Mouse (Mus musculus) forebrain, embryonic 15.5 days (tissue): ENCODE data around the gene Six1. TPM values are rescaled to one million over a fixed set of nuclear protein-coding genes. Genes with fewer than 3 reads are reported as not detected.
"Not testable (repeated sequence)": the region's sequence is repeated elsewhere in the genome, so short reads cannot be mapped to it uniquely, and the experiment has no call there.

Experiments
- ATAC-seq: fragments of 200-750 bp; cut with Nextera tagmentation; replicated peaks from 2 replicates; pipeline ENCODE4 v1.8.0; 2017; ENCODE audit warnings: mild to moderate bottlenecking, moderate TSS enrichment, moderate library complexity
- H3K27ac ChIP-seq: fragments of 300-500 bp; sonication (generic); replicated peaks from 2 replicates; pipeline ENCODE4 v1.5.1; 2015; ENCODE audit warnings: mild to moderate bottlenecking, inconsistent platforms
- H3K27me3 ChIP-seq: fragments of 300-500 bp; sonication (generic); 2 replicates; pipeline ENCODE4 v1.6.1; 2015; ENCODE audit warnings: inconsistent platforms
- H3K36me3 ChIP-seq: fragments of 300-500 bp; sonication (generic); 2 replicates; pipeline ENCODE4 v1.6.1; 2015; ENCODE audit warnings: mild to moderate bottlenecking, inconsistent platforms
- H3K4me1 ChIP-seq: fragments of 300-500 bp; sonication (generic); 2 replicates; pipeline ENCODE4 v1.6.1; 2015; ENCODE audit warnings: inconsistent platforms
- H3K4me2 ChIP-seq: fragments of 300-500 bp; sonication (generic); replicated peaks from 2 replicates; pipeline ENCODE4 v1.6.1; 2015; ENCODE audit warnings: mild to moderate bottlenecking, inconsistent platforms
- H3K4me3 ChIP-seq: fragments of 300-500 bp; sonication (generic); 2 replicates; pipeline ENCODE4 v1.5.1; 2015; ENCODE audit warnings: mild to moderate bottlenecking, inconsistent platforms
- H3K9ac ChIP-seq: fragments of 300-500 bp; sonication (generic); replicated peaks from 2 replicates; pipeline ENCODE4 v1.6.1; 2015; ENCODE audit warnings: mild to moderate bottlenecking, inconsistent platforms
- H3K9me3 ChIP-seq: fragments of 300-500 bp; sonication (generic); 2 replicates; pipeline ENCODE4 v1.6.1; 2016; ENCODE audit warnings: inconsistent platforms
- WGBS: fragments of 180-500 bp; shearing (Covaris S2); methylation state at CpG from one replicate; pipeline ENCODE4 v1.1.7; 2015; ENCODE audit warnings: mixed read lengths; 5-methylcytosine and 5-hydroxymethylcytosine counted together
- polyA plus RNA-seq: library from polyadenylated mRNA; unstranded; fragments of >200 nt; fragmentation: Nextera tagmentation; extraction: Ambion mirVana; gene quantifications from 2 replicates; pipeline ENCODE4 v1.2.1, GENCODE M21; 2015

Gene Six1
- 0.25 and 0.29 TPM in 2 replicates for polyA plus RNA-seq

GRCm38 (mm10) chr12:73053668-73054241 lies at the start of gene Six1:
TSS of gene Six1 (minus strand) at chr12:73053887.
- Histone ChIP-seq H3K36me3 (no peaks in the 10 kb centered on the region), H3K4me3 (peak within 1 kb of the TSS; percentile 32), H3K9ac (no peak within 1 kb of the TSS), H3K27me3 (peaks cover 93% of the 10 kb centered on the region), H3K4me2 (peak within 1 kb of the TSS; percentile 45), H3K9me3 (no peaks in the 10 kb centered on the region), H3K27ac (no peak within 1 kb of the TSS), H3K4me1 (peaks cover 15% of the 10 kb centered on the region)
- peak; percentile 67; the same call in 1 of the 2 replicates for ATAC-seq
- under 1% methylated on average over 41 of the region's 42 CpGs for WGBS

GRCm38 (mm10) chr12:73098593-73098992 lies 44.9 kb upstream of the Six1 start:
- no peak for ATAC-seq
- Histone ChIP-seq H3K4me2 (no peak overlapping the region), H3K9me3 (no peaks in the 10 kb centered on the region), H3K27me3 (no peaks in the 10 kb centered on the region), H3K4me3 (no peak overlapping the region), H3K27ac (no peak overlapping the region), H3K4me1 (no peaks in the 10 kb centered on the region), H3K36me3 (peaks cover 6% of the 10 kb centered on the region), H3K9ac (no peak overlapping the region)
- 89% methylated on average over 4 of the region's 4 CpGs for WGBS

GRCm38 (mm10) chr12:73096177-73096576 lies 42.5 kb upstream of the Six1 start:
- not testable (repeated sequence) for H3K4me2 ChIP-seq, ATAC-seq, H3K36me3 ChIP-seq, H3K4me3 ChIP-seq, H3K27ac ChIP-seq, H3K9ac ChIP-seq, H3K27me3 ChIP-seq, H3K4me1 ChIP-seq, H3K9me3 ChIP-seq
- WGBS: 93% methylated on average over 5 of the region's 5 CpGs

- 58% methylated on average over 2 of the region's 2 CpGs for WGBS
- Histone ChIP-seq H3K4me2 (no peak overlapping the region), H3K9me3 (no peaks in the 10 kb centered on the region), H3K4me3 (no peak overlapping the region), H3K27ac (no peak overlapping the region), H3K9ac (no peak overlapping the region), H3K27me3 (no peaks in the 10 kb centered on the region), H3K36me3 (no peaks in the 10 kb centered on the region), H3K4me1 (no peaks in the 10 kb centered on the region)
- no peak for ATAC-seq
Observed at GRCm38 (mm10) chr12:73094605-73095004, 40.9 kb upstream of the Six1 start.

GRCm38 (mm10) chr12:73094189-73094588 lies 40.5 kb upstream of the Six1 start:
- Histone ChIP-seq H3K27ac (no peak overlapping the region), H3K9me3 (no peaks in the 10 kb centered on the region), H3K4me1 (no peaks in the 10 kb centered on the region), H3K4me2 (no peak overlapping the region), H3K27me3 (no peaks in the 10 kb centered on the region), H3K4me3 (no peak overlapping the region), H3K9ac (no peak overlapping the region), H3K36me3 (no peaks in the 10 kb centered on the region)
- no peak for ATAC-seq
- 72% methylated on average over 2 of the region's 2 CpGs for WGBS

- no peak overlapping the region for H3K4me2 ChIP-seq
- no peaks in the 10 kb centered on the region for H3K4me1 ChIP-seq
- no peak overlapping the region for H3K9ac ChIP-seq
- no peaks in the 10 kb centered on the region for H3K36me3 ChIP-seq
- H3K27ac ChIP-seq: no peak overlapping the region
- no peak overlapping the region for H3K4me3 ChIP-seq
- no peak for ATAC-seq
- no peaks in the 10 kb centered on the region for H3K9me3 ChIP-seq
- no peaks in the 10 kb centered on the region for H3K27me3 ChIP-seq
- WGBS: 78% methylated on average over 7 of the region's 7 CpGs
Observed at GRCm38 (mm10) chr12:73090672-73091335, 37.1 kb upstream of the Six1 start.

GRCm38 (mm10) chr12:73088911-73089310 lies 35.2 kb upstream of the Six1 start:
- Histone ChIP-seq H3K9ac (no peak overlapping the region), H3K4me1 (no peaks in the 10 kb centered on the region), H3K4me3 (no peak overlapping the region), H3K27me3 (no peaks in the 10 kb centered on the region), H3K9me3 (no peaks in the 10 kb centered on the region), H3K36me3 (no peaks in the 10 kb centered on the region), H3K4me2 (no peak overlapping the region), H3K27ac (no peak overlapping the region)
- ATAC-seq: no peak
- WGBS: 63% methylated on average over 5 of the region's 5 CpGs

- whole genome bisulfite sequencing: 78% methylated on average over 5 of the region's 5 CpGs
- Histone ChIP-seq H3K9ac (no peak overlapping the region), H3K9me3 (no peaks in the 10 kb centered on the region), H3K4me3 (no peak overlapping the region), H3K36me3 (no peaks in the 10 kb centered on the region), H3K4me2 (no peak overlapping the region), H3K27ac (no peak overlapping the region), H3K27me3 (no peaks in the 10 kb centered on the region), H3K4me1 (no peaks in the 10 kb centered on the region)
- ATAC-seq: no peak
Observed at GRCm38 (mm10) chr12:73088500-73088899, 34.8 kb upstream of the Six1 start.

GRCm38 (mm10) chr12:73087086-73087485 lies 33.4 kb upstream of the Six1 start:
- 95% methylated on average over 7 of the region's 7 CpGs for WGBS
- Histone ChIP-seq H3K4me2 (no peak overlapping the region), H3K36me3 (no peaks in the 10 kb centered on the region), H3K27me3 (no peaks in the 10 kb centered on the region), H3K9me3 (no peaks in the 10 kb centered on the region), H3K4me3 (no peak overlapping the region), H3K9ac (no peak overlapping the region), H3K4me1 (no peaks in the 10 kb centered on the region), H3K27ac (no peak overlapping the region)
- no peak for ATAC-seq

GRCm38 (mm10) chr12:73085739-73086630 lies 32.3 kb upstream of the Six1 start:
- WGBS: 21% methylated on average over 11 of the region's 11 CpGs
- Histone ChIP-seq H3K36me3 (no peaks in the 10 kb centered on the region), H3K9ac (no peak overlapping the region), H3K4me1 (no peaks in the 10 kb centered on the region), H3K27me3 (no peaks in the 10 kb centered on the region), H3K27ac (no peak overlapping the region), H3K4me2 (no peak overlapping the region), H3K9me3 (no peaks in the 10 kb centered on the region), H3K4me3 (no peak overlapping the region)
- no peak for ATAC-seq

- Histone ChIP-seq H3K27ac (no peak overlapping the region), H3K27me3 (no peaks in the 10 kb centered on the region), H3K4me1 (no peaks in the 10 kb centered on the region), H3K36me3 (no peaks in the 10 kb centered on the region), H3K9ac (no peak overlapping the region), H3K4me3 (no peak overlapping the region), H3K9me3 (no peaks in the 10 kb centered on the region), H3K4me2 (no peak overlapping the region)
- ATAC-seq: no peak
- WGBS: 91% methylated on average over 4 of the region's 4 CpGs
Observed at GRCm38 (mm10) chr12:73083773-73084172, 30.1 kb upstream of the Six1 start.

GRCm38 (mm10) chr12:73081828-73082227 lies 28.1 kb upstream of the Six1 start:
- not testable (repeated sequence) for H3K4me1 ChIP-seq, H3K9ac ChIP-seq, H3K4me3 ChIP-seq, H3K4me2 ChIP-seq, H3K27me3 ChIP-seq, H3K36me3 ChIP-seq, ATAC-seq, H3K27ac ChIP-seq, H3K9me3 ChIP-seq
- 89% methylated on average over 4 of the region's 4 CpGs for WGBS
